Mouse (Mus musculus): ENCODE data around the gene Rptor.

DNA sequence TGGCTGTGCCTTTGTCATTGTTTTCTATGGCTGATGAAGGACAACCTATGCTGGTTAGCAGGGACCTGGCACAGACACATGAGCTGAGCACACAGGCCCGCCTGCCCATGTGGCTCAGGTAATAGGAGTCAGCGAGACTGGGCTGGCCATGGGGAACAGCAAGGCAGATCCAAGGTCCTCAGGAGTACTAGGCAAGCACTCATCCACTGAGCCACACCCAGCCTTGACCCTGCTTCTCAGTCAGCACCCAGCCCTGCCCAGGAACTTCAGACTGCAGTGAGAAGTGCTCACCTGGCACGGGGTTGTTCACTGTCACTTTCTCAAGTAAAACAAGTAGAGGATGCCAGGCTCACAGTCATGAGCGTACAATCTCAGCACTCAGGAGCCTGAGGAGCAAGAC lies 270.9 kb downstream of the Rptor start:
- TF ChIP-seq CTCF (IDR thresholded peaks at IDR 0.05; ENCODE audit: low read depth) (no peak), EP300 (IDR thresholded peaks at IDR 0.05; ENCODE audit: low read depth) (no peak)
